Mouse (Mus musculus) left cerebral cortex, adult 2 months (tissue): ENCODE results near the gene Naf1. TPM values are rescaled to one million over a fixed set of nuclear protein-coding genes. Genes with fewer than 3 reads are reported as not detected.
A peak's percentile ranks its signal among the peaks of the same experiment; 100 is the strongest.

Experiments
- DNase-seq, 2 experiments: peaks; one replicate each; pipeline ENCODE4 v3.0.0; 2021 to 2022; ENCODE audit warnings: low spot score in 2 of 2, mixed read lengths in 1 of 2; ENCODE audit errors: extremely low spot score in 1 of 2
- H3K27ac ChIP-seq: fragments of 200-600 bp; 2 replicates; pipeline ENCODE4 v1.8.1; 2022
- H3K4me3 ChIP-seq: fragments of 200-600 bp; 2 replicates; pipeline ENCODE4 v1.8.1; 2022
- CTCF ChIP-seq: fragments of 200-600 bp; IDR thresholded peaks from 2 replicates; pipeline ENCODE4 v1.8.1; 2022; ENCODE audit warnings: antibody characterized with exemption, mild to moderate bottlenecking, moderate library complexity
- intact Hi-C: fragments of 180-260 bp; cut with DNase I; formaldehyde crosslinking; loops from one replicate; pipeline ENCODE4 v1.15.1; 2025
- total RNA-seq, 2 experiments: library from RNA; stranded (reverse); gene quantifications; 2 replicates each; pipeline ENCODE4 v1.2.3; 2021

Naf1 gene
- total RNA-seq, 2 experiments from 2014 or later: 16.4 to 17.3 TPM

DNA sequence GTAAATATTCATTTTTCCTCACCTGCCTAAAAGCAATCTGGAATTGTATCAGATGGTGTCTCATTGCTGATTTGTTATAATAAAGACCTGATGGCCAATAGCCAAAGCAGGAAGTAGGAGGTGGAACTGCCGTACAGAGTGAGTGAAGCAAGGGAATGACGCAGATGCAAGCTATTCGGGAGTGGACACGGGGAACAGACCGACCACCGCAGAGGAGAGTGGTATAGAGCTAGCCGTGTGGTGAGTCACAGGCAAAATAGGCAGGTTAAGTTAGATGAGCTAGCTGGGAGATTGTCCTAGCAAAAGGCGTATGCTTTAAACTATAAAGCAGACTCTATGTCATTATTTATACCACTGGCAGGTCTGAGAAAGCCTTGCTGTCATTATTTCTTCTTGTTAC lies 46.1 kb downstream of the Naf1 start:
- DNase-seq: no peak
- Histone ChIP-seq H3K27ac (peak overlapping the region; percentile 4; the same call in 1 of the 2 replicates), H3K4me3 (no peak overlapping the region; the same call in 1 of the 2 replicates)
- TF ChIP-seq CTCF: no peak
- intact Hi-C loops: loop anchor here (5.0 to 10.0 kb wide), 3 partner anchors 149 to 419 kb away; partner anchors contain the start of gene Npy1r

DNA sequence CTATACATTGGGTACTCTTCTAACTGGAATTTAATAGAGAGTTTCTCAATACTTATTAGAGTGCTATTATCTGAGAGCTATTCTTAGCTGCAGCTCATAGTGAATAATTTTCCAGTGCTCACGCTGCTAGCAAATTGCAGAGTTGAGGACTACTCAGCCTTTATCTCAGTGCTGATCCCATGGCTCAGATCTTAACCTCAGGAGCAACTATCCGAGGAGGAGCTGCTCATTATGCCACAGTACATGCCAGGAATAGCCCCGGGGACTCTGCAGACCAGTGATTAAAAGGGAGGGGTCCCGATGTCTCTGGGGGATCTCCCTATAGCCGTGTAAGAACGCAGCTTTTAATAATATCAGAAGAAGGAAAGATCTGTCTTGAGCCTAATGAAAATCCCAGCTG lies 50.7 kb downstream of the Naf1 start:
- intact Hi-C loops: no loop called here
- Histone ChIP-seq H3K4me3 (no peak overlapping the region), H3K27ac (no peak overlapping the region)
- no peak for TF ChIP-seq CTCF
- no peak for DNase-seq

GRCm38 (mm10) chr8:66913616-66914536 lies 53.9 kb downstream of the Naf1 start:
- DNase-seq: no peak
- peak; percentile 51 for TF ChIP-seq CTCF
- no peak overlapping the region for H3K4me3 ChIP-seq
- H3K27ac ChIP-seq: no peak overlapping the region
- intact Hi-C loops: no loop called here

DNA sequence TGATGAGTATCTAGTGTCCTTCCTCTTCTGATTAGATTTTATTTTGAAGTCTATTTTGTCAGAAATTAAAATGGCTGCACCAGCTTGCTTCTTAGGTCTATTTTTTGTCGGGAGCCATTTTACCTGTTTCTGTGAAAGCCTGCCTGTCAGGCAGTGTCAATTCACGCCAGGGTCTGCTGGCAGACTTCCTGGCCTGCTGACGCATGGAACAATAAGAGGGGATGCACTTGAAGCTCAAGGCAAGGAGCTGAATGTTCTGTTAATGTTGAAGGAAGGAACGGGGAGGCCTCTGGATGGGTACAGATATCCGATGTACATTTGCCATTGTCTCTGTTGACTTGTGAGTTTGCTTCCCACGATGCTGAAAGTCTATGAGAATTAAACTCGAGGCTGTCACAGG lies 56.0 kb downstream of the Naf1 start:
- no peak for TF ChIP-seq CTCF
- Histone ChIP-seq H3K27ac (no peak overlapping the region), H3K4me3 (no peak overlapping the region)
- intact Hi-C loops: no loop called here
- DNase-seq: no peak

DNA sequence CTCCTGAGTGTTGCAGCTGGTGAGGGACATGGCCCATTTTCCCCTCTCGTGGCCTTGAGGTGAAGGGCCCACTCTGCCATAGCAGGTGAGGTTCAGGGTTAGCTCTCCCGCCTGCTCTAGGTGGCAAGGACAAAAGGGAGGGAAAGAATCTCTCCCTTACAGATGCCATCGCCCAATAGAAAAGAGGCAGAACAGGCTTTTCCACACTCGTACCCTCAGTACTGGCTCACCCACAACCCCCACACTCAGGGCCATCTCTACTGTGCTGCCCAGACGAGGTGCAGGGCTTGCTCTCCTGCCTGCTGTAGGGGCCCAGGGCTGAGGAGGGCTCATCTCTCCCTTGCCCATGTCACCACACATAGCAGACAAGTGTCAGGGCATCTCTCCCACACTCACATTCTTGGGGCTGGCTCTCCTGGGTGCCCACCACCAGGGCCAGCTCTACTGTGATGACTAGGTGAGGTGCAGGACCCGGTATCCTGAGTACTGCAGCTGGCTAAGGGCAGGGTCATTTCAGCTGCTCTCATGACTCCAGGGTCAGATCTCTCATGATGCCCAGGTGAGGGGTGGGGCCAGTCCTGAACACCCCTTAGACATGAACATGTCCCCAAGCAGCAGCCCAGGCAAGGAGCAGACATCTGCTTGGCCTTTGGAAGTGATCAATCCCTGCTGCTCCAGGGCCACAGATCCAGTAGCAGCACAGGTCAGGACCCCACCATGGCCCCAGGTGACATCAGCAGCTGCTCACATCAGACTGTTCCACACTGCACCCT lies 57.9 kb downstream of the Naf1 start:
- no peak for TF ChIP-seq CTCF

GRCm38 (mm10) chr8:66918471-66918870 lies 58.5 kb downstream of the Naf1 start:
- no peak overlapping the region for H3K27ac ChIP-seq
- TF ChIP-seq CTCF: no peak
- no peak for DNase-seq
- intact Hi-C loops: no loop called here
- H3K4me3 ChIP-seq: no peak overlapping the region

More for the DNA sequence above, 57.9 kb downstream of the Naf1 start:
- H3K27ac ChIP-seq: no peak overlapping the region
- intact Hi-C loops: no loop called here
- H3K4me3 ChIP-seq: no peak overlapping the region
- no peak for DNase-seq

DNA sequence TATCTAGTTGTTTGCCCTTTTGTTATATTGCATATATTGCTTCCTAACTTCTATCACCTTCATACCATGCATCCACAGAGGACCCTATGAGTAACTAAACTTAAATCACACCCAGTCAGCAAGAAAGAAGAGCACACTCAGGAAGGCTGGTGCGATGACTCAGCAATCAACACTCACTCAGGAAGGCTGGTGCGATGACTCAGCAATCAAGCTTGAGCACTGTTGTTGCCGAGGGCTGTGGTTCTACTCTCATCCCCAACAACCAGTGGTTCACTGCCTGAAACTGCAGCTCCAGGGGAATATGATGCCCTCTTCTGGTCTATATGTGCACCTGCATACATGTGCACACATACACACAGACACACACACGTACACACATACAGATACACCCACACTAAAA lies 73.7 kb downstream of the Naf1 start:
- no peak; the same call in 1 of the 2 replicates for TF ChIP-seq CTCF
- H3K27ac ChIP-seq: no peak overlapping the region
- intact Hi-C loops: no loop called here
- no peak overlapping the region for H3K4me3 ChIP-seq
- no peak for DNase-seq

GRCm38 (mm10) chr8:66936236-66936635 lies 76.2 kb downstream of the Naf1 start:
- no peak for TF ChIP-seq CTCF
- H3K27ac ChIP-seq: no peak overlapping the region
- no peak overlapping the region for H3K4me3 ChIP-seq
- intact Hi-C loops: no loop called here
- DNase-seq: no peak

Other genes starting within 250 kb of the Naf1 start
- 1 to 10 TPM; 6.3 to 6.8 TPM for gene Npy5r, start 172.1 kb upstream of the Naf1 start, total RNA-seq
- 10 to 100 TPM; 26.7 to 27.8 TPM for gene Npy1r, start 163.0 kb upstream of the Naf1 start, total RNA-seq